Mouse (Mus musculus) thymus, postnatal 14 days (tissue): ENCODE data around the gene Rfx6.

ENCODE experiments used
- DNase-seq: peaks from one replicate; pipeline ENCODE4 v3.0.0; 2021

The Rfx6 gene

DNA sequence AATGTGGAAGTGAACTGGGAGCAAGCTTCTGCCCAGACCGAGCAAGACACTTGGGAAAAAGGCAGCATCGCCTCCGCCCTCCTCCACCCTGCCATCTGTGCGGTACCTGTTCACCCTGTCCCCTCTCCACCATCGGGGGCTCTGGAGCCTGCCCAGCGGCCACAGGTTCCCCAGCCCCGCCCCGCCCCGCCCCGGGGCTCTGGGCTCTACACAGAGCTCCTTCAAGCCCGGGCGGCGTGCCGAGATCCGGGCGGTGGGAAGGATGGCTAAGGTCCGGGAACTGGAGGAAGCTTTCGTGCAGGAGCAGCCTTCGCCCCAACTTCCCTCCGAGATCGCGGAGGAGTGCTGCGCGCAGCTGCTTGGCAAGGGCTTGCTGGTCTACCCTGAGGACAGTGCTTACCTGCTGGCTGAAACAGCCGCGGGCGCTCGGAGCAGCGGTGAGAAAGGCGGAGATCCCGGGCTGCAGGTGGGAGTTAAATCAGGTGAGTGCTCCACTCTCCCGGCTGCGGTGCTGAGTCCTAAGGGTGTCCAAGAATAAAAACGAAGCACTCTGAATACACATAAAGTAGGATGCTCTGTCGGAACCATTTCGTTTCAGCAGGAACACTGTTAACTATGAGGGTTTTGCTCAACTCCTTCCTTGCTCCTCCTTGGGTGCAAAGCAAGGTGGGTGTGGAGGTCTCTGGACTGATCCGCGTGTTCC, at the start of gene Rfx6:
Gene Rfx6 (plus strand): TSS at position 209 of the 703 bp plus-strand sequence.
- DNase-seq: no peak

DNA sequence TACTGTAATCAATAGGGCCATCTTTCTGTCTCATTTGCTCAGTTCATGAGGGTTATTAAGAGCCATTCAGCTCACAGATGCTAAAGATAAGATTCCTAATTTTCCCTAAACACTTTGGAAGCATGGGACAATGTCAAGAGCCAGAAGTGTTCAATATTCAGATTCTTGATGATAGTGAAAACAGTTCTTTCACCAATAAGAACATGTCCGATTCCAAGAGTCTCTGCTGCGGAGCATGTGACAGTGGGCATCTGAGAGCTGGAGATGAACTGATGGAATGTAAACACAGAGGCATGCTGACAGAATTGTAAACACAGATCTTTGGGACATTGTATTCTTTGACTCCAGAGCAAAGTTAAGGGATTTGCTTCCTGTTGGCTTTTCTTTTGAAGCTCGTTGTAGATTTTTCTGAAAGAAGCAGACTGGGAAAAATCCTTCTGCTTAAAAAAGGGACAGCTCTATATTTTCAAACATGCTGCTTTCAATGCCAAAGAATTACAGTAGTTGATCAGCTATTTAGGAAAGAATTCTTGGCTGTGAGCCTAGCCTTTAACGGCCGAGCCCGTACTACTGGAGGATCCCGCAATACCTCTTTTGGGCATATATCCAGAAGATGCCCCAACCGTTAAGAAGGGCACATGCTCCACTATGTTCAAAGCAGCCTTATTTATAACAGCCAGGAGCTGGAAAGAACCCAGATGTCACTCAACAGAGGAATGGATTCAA, 46.0 kb upstream of the Rfx6 start, which contains the start of gene Gprc6a:
Gene Gprc6a (minus strand): TSS at position 51 of the 726 bp plus-strand sequence.
- no peak for DNase-seq

DNA sequence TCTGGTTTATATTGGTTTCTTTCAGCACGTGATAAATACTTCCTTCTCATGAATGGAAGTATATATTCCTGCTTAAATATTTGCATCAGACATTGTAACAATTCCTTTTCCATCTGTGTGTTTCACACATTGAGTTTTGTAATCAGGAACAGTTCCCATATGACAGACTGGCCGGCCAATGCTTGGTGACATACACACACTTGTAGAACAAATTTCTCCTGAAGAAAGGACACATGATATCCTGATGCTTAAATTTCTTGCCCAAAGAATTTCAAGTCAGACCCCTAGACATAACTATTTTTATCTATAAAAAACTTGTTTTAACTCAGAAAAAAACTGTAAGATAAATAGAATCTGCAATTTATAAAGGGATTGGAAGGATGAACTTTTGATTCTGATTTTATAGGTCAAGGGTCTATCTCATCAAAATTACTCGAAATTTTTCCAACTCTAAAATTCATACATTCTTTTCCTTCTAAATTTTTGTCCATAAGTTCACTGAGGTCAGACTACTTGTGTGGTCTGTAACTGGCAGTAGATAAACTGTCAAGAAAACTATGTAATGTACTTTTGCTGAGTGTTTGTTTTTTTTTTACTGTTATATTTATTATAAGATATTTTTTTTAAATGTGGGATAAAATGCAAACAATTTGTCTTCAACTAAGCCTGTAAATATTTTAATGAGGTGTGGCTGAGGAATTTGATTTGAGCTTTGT, 27.9 kb upstream of the Rfx6 start:
- no peak for DNase-seq

DNA sequence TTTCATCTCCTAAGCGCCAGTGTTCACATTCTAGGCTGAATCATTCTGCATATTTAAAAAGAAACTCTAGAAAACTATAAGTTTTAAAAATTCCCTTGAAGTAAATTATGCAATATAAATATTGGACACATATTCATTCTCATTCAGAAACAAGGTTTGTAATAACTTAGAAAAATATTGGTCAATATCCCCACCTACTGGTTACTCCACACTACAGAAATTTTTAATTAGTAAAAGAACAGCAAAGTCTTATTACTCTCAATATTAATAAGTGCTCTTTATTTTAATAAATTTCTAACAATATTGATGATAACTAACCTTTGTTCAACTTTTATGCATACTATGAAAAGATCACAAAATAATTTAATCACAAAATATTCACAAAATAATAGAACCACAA, 20.2 kb upstream of the Rfx6 start:
- DNase-seq: no peak

DNA sequence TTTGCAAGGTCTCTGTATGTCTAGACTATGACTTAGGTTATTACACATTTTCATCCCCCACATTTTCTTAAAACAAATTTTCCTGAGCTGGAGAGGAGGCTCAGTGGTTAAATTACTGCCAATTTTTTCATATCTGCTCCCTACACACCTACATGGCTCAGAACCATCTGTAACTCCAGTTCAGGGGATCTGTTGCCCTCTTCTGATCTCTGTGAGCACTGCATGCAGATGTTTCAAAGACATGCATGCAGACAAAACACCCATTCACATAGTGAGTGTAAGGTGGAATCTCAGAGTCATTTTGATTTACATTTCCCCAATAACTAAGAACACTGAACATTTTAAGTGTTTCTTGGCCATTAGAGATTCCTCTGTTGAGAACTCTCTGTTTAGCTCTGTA, 8.2 kb upstream of the Rfx6 start:
- DNase-seq: no peak

DNA sequence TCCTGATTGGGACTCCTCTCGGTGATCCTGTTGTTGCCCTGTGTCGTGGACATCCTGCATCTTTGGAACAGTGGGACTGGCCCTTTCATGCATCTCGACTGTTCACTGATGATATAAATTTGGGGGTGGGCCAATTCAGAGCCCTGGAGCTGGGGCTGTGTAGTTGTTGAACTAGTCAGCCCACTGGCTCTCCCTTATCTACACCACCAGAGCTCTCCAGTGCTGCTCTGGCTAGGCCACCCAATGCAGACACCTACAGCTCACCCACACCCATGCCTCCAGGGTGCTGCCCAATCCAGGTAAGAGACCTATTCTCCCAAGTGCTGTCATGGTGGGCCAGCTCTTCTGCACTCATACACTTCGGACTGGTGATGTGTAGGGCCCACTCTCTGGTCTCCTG, 6.0 kb upstream of the Rfx6 start:
- DNase-seq: no peak

DNA sequence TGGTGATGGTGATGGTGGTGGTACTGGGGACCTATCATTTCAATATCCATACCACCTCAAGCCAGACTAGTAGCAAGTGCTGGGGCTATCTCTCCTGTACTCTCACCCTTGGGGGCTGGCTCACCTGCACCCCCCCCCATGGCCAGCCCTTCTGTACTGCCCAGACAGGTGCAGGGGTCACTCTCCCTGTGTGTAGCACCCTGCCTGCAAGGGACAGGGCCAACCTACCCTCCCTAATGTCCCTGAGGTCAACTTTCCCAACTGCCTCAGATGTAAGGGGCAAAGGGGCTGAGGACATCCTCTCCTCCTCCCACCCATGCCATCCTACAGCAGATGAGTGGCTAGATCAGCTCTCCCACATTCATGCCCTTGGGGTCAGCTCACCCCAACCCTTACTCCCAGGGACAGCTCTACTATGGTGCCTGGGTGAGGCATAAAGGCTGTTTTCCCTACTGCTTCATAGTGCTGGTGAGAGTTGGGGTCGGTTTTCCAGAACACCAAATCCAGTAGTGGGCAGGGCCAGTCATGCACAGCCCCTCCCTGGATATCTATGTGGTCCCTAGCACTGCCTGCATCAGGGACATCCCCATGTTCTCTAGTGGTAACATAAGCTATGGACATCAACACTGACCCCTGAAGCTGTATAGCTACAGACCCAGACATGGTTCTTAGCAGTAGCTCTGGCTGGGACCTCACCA, 5.3 kb upstream of the Rfx6 start:
- DNase-seq: no peak

DNA sequence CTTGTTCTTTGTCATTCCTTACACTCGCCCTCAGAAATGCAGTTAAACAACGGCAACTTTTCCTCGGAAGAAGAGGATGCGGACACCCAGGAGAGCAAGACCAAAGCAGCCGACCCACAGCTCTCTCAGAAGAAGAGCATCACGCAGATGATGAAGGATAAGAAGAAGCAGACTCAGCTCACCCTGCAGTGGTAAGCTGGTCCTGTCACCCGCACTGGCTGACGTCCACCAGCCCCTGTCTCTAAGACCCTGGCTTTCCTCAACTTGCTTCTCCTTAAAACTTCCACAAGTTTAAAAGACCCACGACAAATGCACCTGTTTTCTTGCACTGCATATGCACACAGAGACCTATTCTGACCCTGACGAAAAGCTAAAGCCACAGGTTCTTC, 689 bp downstream of the Rfx6 start:
- DNase-seq: no peak

DNA sequence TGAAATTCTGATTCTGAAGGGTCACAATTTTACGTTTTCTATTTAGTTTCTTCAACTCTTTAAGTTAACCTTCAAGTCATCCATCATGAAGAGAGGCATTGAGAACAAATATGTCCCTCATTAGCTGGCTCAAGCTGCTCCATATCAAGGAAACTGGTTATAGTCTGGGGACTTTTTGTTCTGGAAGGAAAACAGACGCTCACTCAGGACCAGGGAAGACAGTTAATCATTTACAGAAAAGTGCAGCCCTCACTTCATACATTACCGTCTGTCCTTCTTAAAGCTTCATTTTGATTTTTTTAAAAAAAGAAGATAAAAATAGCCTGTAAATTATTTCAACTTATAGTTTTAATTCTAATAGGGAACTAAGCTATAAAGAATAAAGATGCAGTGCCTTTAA, 43.3 kb downstream of the Rfx6 start:
- no peak for DNase-seq

DNA sequence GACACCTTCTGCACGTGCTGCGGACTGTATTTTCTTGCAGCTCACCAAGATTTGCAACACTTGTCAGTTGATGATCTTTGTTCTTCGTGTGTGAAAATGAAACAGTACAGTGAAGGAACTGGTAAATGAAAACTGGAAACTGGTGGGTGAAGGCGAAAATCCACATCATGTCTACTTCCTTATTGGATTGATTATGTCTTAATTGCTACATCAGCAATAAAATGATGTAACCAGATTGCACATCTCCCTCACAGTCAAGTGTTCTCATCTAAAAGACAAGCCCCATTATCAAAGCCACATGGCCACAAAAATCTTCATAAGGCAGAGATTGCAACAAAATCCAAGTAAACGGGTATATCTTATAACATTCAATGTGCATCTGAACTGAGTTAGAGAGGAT, 83.9 kb downstream of the Rfx6 start:
- no peak for DNase-seq

DNA sequence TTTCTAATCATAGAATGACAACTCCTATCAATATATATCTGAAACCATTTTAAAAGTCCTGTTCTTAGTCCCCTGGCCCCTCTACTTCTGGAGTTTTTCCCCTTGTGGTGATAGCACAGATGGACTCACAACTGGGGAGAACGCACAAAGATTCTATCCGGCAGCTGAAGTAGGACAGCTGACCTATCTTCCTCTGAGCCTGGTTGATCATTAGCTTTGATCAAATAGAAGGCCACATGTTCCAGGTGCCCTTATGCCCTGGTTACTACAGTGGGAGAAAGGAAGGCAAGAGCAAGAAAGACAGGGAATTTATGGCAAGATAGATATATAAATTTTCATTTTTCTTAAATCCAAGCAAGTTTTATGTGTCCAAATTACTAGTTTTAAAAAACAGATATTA, 85.7 kb downstream of the Rfx6 start:
- no peak for DNase-seq

DNA sequence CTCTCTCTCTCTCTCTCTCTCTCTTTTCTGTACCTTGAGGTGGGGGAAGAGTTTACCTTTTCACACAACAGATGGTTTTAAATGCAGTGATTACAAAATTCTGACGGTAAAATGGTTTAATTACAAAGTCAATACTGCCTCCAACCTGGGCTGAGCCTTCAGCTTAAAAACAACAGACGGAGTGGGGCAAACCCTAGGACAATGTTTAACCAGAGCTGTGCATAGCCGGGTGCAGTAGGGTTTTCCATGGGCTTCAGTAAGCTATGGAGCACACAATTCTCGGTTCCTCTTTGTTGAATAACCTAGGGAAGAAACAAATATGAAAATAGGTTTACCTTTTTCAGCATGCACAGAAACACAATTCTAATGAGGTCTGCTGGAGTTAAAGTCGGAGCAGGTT, 90.9 kb downstream of the Rfx6 start:
- no peak for DNase-seq

DNA sequence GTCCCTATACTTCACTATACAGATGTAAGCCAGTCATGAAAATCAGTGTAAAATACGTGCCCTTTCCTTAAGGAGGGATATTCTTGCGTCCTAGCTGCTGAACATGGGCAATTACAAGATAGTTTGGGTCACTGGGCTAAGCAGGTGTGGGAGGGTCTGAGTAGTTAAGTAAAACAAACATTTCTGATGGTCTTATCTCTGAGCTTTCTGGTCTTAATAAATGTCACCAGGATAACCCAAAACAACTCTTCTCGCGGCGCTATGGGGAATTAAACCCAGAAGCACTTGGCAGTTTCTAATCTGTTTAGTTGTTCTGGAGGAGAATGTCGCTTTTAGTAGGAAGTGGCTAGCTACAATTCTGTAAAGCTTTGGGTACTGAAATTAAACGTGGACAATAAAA, 91.7 kb downstream of the Rfx6 start:
- no peak for DNase-seq

DNA sequence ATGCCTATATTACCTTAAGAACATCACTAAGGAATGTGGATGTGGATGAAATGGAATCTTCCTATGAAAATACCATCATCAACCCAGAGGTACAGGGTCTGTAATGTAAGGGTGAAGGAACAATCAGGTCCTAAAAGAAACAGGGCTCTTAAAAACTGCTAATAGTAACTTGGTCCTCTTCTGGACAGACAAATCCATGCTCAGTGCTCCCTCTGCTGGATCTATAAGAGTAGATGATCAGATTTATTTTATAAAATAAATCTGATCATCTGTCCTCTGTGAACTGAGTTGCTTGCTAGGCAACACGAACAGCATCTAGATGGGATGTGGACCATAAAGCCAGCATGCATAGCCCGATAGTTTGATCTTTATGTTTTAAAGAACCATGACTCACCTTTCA, 102.1 kb downstream of the Rfx6 start:
- no peak for DNase-seq
